Mouse (Mus musculus) neural tube, embryonic 13.5 days (tissue): ENCODE measurements around the gene Lhfp. TPM values are rescaled to one million over a fixed set of nuclear protein-coding genes. Genes with fewer than 3 reads are reported as not detected.

Experiments used
- ATAC-seq: fragments of 200-750 bp; cut with Nextera tagmentation; 2 replicates; pipeline ENCODE4 v1.8.0; 2017; ENCODE audit warnings: low read depth, mild to moderate bottlenecking, moderate TSS enrichment, moderate library complexity
- H3K27ac ChIP-seq: fragments of 300-500 bp; sonication (generic); replicated peaks from 2 replicates; pipeline ENCODE4 v1.5.1; 2015; ENCODE audit warnings: moderate library complexity, mild to moderate bottlenecking, inconsistent platforms
- H3K27me3 ChIP-seq: fragments of 300-500 bp; sonication (generic); 2 replicates; pipeline ENCODE4 v1.6.1; 2015; ENCODE audit warnings: mild to moderate bottlenecking, inconsistent platforms
- H3K36me3 ChIP-seq: fragments of 300-500 bp; sonication (generic); 2 replicates; pipeline ENCODE4 v1.6.1; 2015; ENCODE audit warnings: mild to moderate bottlenecking, inconsistent platforms
- H3K4me1 ChIP-seq: fragments of 300-500 bp; sonication (generic); replicated peaks from 2 replicates; pipeline ENCODE4 v1.6.1; 2015; ENCODE audit warnings: inconsistent platforms
- H3K4me2 ChIP-seq: fragments of 300-500 bp; sonication (generic); 2 replicates; pipeline ENCODE4 v1.6.1; 2015; ENCODE audit warnings: inconsistent platforms, mild to moderate bottlenecking, moderate library complexity
- H3K4me3 ChIP-seq: fragments of 300-500 bp; sonication (generic); 2 replicates; pipeline ENCODE4 v1.5.1; 2015; ENCODE audit warnings: mild to moderate bottlenecking, inconsistent platforms
- H3K9ac ChIP-seq: fragments of 300-500 bp; sonication (generic); 2 replicates; pipeline ENCODE4 v1.6.1; 2015; ENCODE audit warnings: moderate library complexity, mild to moderate bottlenecking, inconsistent platforms
- H3K9me3 ChIP-seq: fragments of 300-500 bp; sonication (generic); 2 replicates; pipeline ENCODE4 v1.6.1; 2016; ENCODE audit warnings: inconsistent platforms
- WGBS: fragments of 180-500 bp; shearing (Covaris S2); methylation state at CpG from one replicate; pipeline ENCODE4 v1.1.7; 2015; 5-methylcytosine and 5-hydroxymethylcytosine counted together
- polyA plus RNA-seq: library from polyadenylated mRNA; unstranded; fragments of >200 nt; fragmentation: Nextera tagmentation; extraction: Ambion mirVana; gene quantifications from 2 replicates; pipeline ENCODE4 v1.2.1, GENCODE M21; 2015

Gene Lhfp
- polyA plus RNA-seq, 1 experiment from 2014 or later = 62.5 TPM

DNA sequence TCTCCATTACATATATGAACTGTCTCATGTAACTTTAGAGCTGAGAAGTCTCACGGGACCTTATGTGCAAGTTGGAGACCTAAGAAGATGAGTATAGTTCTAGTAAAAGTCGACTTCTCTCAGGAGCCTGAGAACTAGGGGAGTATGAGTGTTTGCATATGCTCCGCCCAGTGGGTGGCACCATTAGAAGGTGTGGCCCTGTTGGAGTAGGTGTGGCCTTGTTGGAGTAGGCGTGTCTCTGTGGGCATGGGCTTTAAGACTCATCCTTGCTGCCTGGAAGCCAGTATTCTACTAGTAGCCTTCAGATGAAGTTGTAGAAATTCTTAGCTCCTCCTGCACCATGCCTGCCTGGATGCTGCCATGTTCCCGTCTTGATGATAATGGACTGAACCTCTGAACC is 105.7 kb downstream of the Lhfp start:
- no peak overlapping the region for H3K4me2 ChIP-seq
- no peak overlapping the region for H3K4me3 ChIP-seq
- H3K9me3 ChIP-seq = 0 out of 2 replicates have a peak, but pooled peaks cover 7% of the 10 kb centered on the region
- H3K27ac ChIP-seq = no peak overlapping the region
- H3K36me3 ChIP-seq = no peaks in the 10 kb centered on the region
- 90% methylated on average over 5 of the region's 5 CpGs for WGBS
- H3K27me3 ChIP-seq = no peaks in the 10 kb centered on the region
- no peak for ATAC-seq
- no peak overlapping the region for H3K9ac ChIP-seq
- H3K4me1 ChIP-seq = peaks cover 7% of the 10 kb centered on the region; the same call in 1 of the 2 replicates

DNA sequence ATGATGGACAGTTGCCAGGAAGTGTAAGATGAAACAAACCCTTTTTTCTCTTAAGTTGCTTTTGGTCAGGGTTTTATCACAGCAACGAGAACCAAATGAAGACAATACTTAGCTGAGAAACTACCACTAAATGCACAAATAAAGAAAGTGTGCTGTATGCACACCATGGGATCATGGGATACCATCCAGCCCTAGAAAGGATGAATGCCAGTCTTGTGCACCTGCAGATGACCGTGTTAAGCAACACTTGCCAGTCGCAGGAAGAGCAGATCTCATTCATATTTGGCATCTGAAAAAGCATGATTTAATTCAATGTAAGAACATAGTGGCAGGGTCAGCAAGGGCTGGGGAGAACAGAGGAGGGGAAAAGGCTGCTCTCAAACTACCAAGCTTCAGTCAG is 107.4 kb downstream of the Lhfp start:
- H3K9ac ChIP-seq = no peak overlapping the region
- no peaks in the 10 kb centered on the region; the same call in 1 of the 2 replicates for H3K4me1 ChIP-seq
- no peak overlapping the region for H3K4me3 ChIP-seq
- H3K27ac ChIP-seq = no peak overlapping the region
- 0 out of 2 replicates have a peak, but pooled peaks cover 7% of the 10 kb centered on the region for H3K9me3 ChIP-seq
- WGBS = 95% methylated on average over 3 of the region's 3 CpGs
- H3K36me3 ChIP-seq = no peaks in the 10 kb centered on the region
- H3K27me3 ChIP-seq = no peaks in the 10 kb centered on the region
- H3K4me2 ChIP-seq = no peak overlapping the region
- no peak for ATAC-seq

GRCm38 (mm10) chr3:53149625-53150320 is 108.4 kb downstream of the Lhfp start:
- no peak overlapping the region for H3K9ac ChIP-seq
- H3K27me3 ChIP-seq = no peaks in the 10 kb centered on the region
- no peaks in the 10 kb centered on the region; the same call in 1 of the 2 replicates for H3K4me1 ChIP-seq
- H3K4me2 ChIP-seq = no peak overlapping the region
- H3K4me3 ChIP-seq = no peak overlapping the region
- H3K36me3 ChIP-seq = no peaks in the 10 kb centered on the region
- no peak overlapping the region for H3K27ac ChIP-seq
- WGBS = 94% methylated on average over 7 of the region's 7 CpGs
- H3K9me3 ChIP-seq = 0 out of 2 replicates have a peak, but pooled peaks cover 7% of the 10 kb centered on the region
- ATAC-seq = no peak

- H3K4me3 ChIP-seq = no peak overlapping the region
- 59% methylated on average over 1 of the region's 1 CpGs for WGBS
- H3K9ac ChIP-seq = no peak overlapping the region
- H3K4me2 ChIP-seq = no peak overlapping the region
- no peak for ATAC-seq
- no peak overlapping the region for H3K27ac ChIP-seq
- no peaks in the 10 kb centered on the region for H3K27me3 ChIP-seq
- H3K36me3 ChIP-seq = no peaks in the 10 kb centered on the region
- 0 out of 2 replicates have a peak, but pooled peaks cover 7% of the 10 kb centered on the region for H3K9me3 ChIP-seq
- no peaks in the 10 kb centered on the region for H3K4me1 ChIP-seq
Observed at GRCm38 (mm10) chr3:53151081-53151480, 109.8 kb downstream of the Lhfp start.

- Histone ChIP-seq H3K9ac (no peak overlapping the region), H3K4me2 (no peak overlapping the region), H3K27me3 (no peaks in the 10 kb centered on the region), H3K4me1 (no peaks in the 10 kb centered on the region), H3K36me3 (no peaks in the 10 kb centered on the region), H3K4me3 (no peak overlapping the region), H3K9me3 (0 out of 2 replicates have a peak, but pooled peaks cover 7% of the 10 kb centered on the region), H3K27ac (no peak overlapping the region)
- ATAC-seq = no peak
- WGBS = 75% methylated on average over 1 of the region's 1 CpGs
Observed at GRCm38 (mm10) chr3:53151607-53152006, 110.3 kb downstream of the Lhfp start.

- WGBS = 79% methylated on average over 3 of the region's 3 CpGs
- no peak overlapping the region for H3K9ac ChIP-seq
- H3K36me3 ChIP-seq = no peaks in the 10 kb centered on the region
- H3K4me1 ChIP-seq = peaks cover 31% of the 10 kb centered on the region
- no peaks in the 10 kb centered on the region for H3K27me3 ChIP-seq
- no peak overlapping the region for H3K4me3 ChIP-seq
- no peaks in the 10 kb centered on the region for H3K9me3 ChIP-seq
- no peak overlapping the region for H3K4me2 ChIP-seq
- no peak for ATAC-seq
- H3K27ac ChIP-seq = no peak overlapping the region
Observed at GRCm38 (mm10) chr3:53161963-53162362, 120.6 kb downstream of the Lhfp start.

GRCm38 (mm10) chr3:53165281-53165680 is 124.0 kb downstream of the Lhfp start:
- Histone ChIP-seq H3K9me3 (no peaks in the 10 kb centered on the region), H3K27me3 (no peaks in the 10 kb centered on the region), H3K27ac (no peak overlapping the region), H3K4me3 (no peak overlapping the region), H3K4me1 (peaks cover 13% of the 10 kb centered on the region; the same call in 1 of the 2 replicates), H3K9ac (no peak overlapping the region), H3K36me3 (no peaks in the 10 kb centered on the region), H3K4me2 (no peak overlapping the region)
- 89% methylated on average over 10 of the region's 10 CpGs for WGBS
- no peak for ATAC-seq

GRCm38 (mm10) chr3:53166001-53166400 is 124.7 kb downstream of the Lhfp start:
- WGBS = 60% methylated on average over 8 of the region's 8 CpGs
- Histone ChIP-seq H3K4me1 (peaks cover 13% of the 10 kb centered on the region; the same call in 1 of the 2 replicates), H3K4me2 (no peak overlapping the region), H3K4me3 (no peak overlapping the region), H3K27me3 (no peaks in the 10 kb centered on the region), H3K9ac (no peak overlapping the region), H3K27ac (no peak overlapping the region), H3K36me3 (no peaks in the 10 kb centered on the region), H3K9me3 (no peaks in the 10 kb centered on the region)
- ATAC-seq = no peak

- no peaks in the 10 kb centered on the region for H3K9me3 ChIP-seq
- H3K4me3 ChIP-seq = no peak overlapping the region
- no peaks in the 10 kb centered on the region for H3K36me3 ChIP-seq
- H3K9ac ChIP-seq = no peak overlapping the region
- ATAC-seq = no peak
- no peaks in the 10 kb centered on the region for H3K27me3 ChIP-seq
- H3K27ac ChIP-seq = no peak overlapping the region
- peaks cover 8% of the 10 kb centered on the region; the same call in 1 of the 2 replicates for H3K4me1 ChIP-seq
- H3K4me2 ChIP-seq = no peak overlapping the region
- 91% methylated on average over 3 of the region's 3 CpGs for WGBS
Observed at GRCm38 (mm10) chr3:53169486-53169885, 128.2 kb downstream of the Lhfp start.

DNA sequence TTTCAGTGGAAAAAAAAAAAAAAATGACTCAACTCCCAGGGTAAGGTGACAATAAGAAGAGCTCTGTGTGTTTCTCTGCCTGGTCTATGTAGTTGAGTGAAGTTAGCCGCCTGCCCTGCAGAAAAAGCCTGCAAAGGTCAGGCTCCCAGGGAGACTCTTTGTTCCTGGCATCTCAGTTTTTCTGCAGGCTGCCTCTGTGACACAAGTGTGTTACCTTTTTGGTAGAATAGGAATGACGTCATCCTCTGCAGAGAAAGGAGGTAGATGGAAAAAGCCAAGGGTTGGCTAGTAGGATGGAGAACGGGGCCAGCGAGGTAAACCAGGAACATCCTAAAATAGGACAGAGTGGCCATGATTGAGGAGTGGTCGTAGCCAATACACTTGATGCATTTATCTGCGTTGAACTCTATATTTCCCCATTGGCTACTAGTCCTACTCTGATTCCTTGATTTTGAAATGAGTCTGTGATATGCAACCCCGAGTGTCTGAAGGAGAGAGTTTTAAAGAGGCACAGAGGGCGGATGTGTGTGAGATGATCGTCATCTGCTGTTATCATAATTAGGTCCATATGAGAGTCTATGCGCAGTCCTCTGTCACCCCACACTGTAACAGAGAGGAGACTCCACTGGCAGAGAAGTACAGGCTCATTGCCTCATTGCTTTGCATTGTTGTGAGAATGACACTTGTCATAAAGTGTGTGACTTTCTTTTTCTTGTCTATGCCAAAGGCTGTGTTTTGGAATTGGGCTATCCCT is 132.2 kb downstream of the Lhfp start:
- Histone ChIP-seq H3K9me3 (no peaks in the 10 kb centered on the region; the same call in 1 of the 2 replicates), H3K27ac (no peak overlapping the region), H3K4me2 (no peak overlapping the region), H3K4me1 (no peaks in the 10 kb centered on the region), H3K9ac (no peak overlapping the region), H3K4me3 (no peak overlapping the region), H3K36me3 (no peaks in the 10 kb centered on the region), H3K27me3 (no peaks in the 10 kb centered on the region)
- no peak for ATAC-seq
- 77% methylated on average over 10 of the region's 10 CpGs for WGBS

- ATAC-seq = no peak
- H3K27ac ChIP-seq = no peak overlapping the region
- H3K4me2 ChIP-seq = no peak overlapping the region
- WGBS = 93% methylated on average over 6 of the region's 6 CpGs
- no peaks in the 10 kb centered on the region for H3K36me3 ChIP-seq
- no peak overlapping the region for H3K4me3 ChIP-seq
- no peak overlapping the region for H3K9ac ChIP-seq
- H3K9me3 ChIP-seq = no peaks in the 10 kb centered on the region; the same call in 1 of the 2 replicates
- H3K4me1 ChIP-seq = no peaks in the 10 kb centered on the region
- no peaks in the 10 kb centered on the region for H3K27me3 ChIP-seq
Observed at GRCm38 (mm10) chr3:53179936-53180335, 138.6 kb downstream of the Lhfp start.

GRCm38 (mm10) chr3:53185439-53185838 is 144.1 kb downstream of the Lhfp start:
- H3K36me3 ChIP-seq = no peaks in the 10 kb centered on the region
- no peak overlapping the region for H3K9ac ChIP-seq
- ATAC-seq = no peak
- H3K4me2 ChIP-seq = no peak overlapping the region
- no peak overlapping the region for H3K27ac ChIP-seq
- H3K9me3 ChIP-seq = no peaks in the 10 kb centered on the region
- no peak overlapping the region for H3K4me3 ChIP-seq
- no peaks in the 10 kb centered on the region for H3K4me1 ChIP-seq
- WGBS = 94% methylated on average over 2 of the region's 2 CpGs
- no peaks in the 10 kb centered on the region for H3K27me3 ChIP-seq
